Mouse (Mus musculus) neural tube, embryonic 13.5 days (tissue): ENCODE measurements around the gene Map4k4. TPM values are rescaled to one million over a fixed set of nuclear protein-coding genes. Genes with fewer than 3 reads are reported as not detected.

ENCODE experiments used
- ATAC-seq: fragments of 200-750 bp; cut with Nextera tagmentation; 2 replicates; pipeline ENCODE4 v1.8.0; 2017; ENCODE audit warnings: low read depth, mild to moderate bottlenecking, moderate TSS enrichment, moderate library complexity
- H3K27ac ChIP-seq: fragments of 300-500 bp; sonication (generic); replicated peaks from 2 replicates; pipeline ENCODE4 v1.5.1; 2015; ENCODE audit warnings: moderate library complexity, mild to moderate bottlenecking, inconsistent platforms
- H3K27me3 ChIP-seq: fragments of 300-500 bp; sonication (generic); 2 replicates; pipeline ENCODE4 v1.6.1; 2015; ENCODE audit warnings: mild to moderate bottlenecking, inconsistent platforms
- H3K36me3 ChIP-seq: fragments of 300-500 bp; sonication (generic); 2 replicates; pipeline ENCODE4 v1.6.1; 2015; ENCODE audit warnings: mild to moderate bottlenecking, inconsistent platforms
- H3K4me1 ChIP-seq: fragments of 300-500 bp; sonication (generic); replicated peaks from 2 replicates; pipeline ENCODE4 v1.6.1; 2015; ENCODE audit warnings: inconsistent platforms
- H3K4me2 ChIP-seq: fragments of 300-500 bp; sonication (generic); 2 replicates; pipeline ENCODE4 v1.6.1; 2015; ENCODE audit warnings: inconsistent platforms, mild to moderate bottlenecking, moderate library complexity
- H3K4me3 ChIP-seq: fragments of 300-500 bp; sonication (generic); 2 replicates; pipeline ENCODE4 v1.5.1; 2015; ENCODE audit warnings: mild to moderate bottlenecking, inconsistent platforms
- H3K9ac ChIP-seq: fragments of 300-500 bp; sonication (generic); 2 replicates; pipeline ENCODE4 v1.6.1; 2015; ENCODE audit warnings: moderate library complexity, mild to moderate bottlenecking, inconsistent platforms
- H3K9me3 ChIP-seq: fragments of 300-500 bp; sonication (generic); 2 replicates; pipeline ENCODE4 v1.6.1; 2016; ENCODE audit warnings: inconsistent platforms
- WGBS: fragments of 180-500 bp; shearing (Covaris S2); methylation state at CpG from one replicate; pipeline ENCODE4 v1.1.7; 2015; 5-methylcytosine and 5-hydroxymethylcytosine counted together
- polyA plus RNA-seq: library from polyadenylated mRNA; unstranded; fragments of >200 nt; fragmentation: Nextera tagmentation; extraction: Ambion mirVana; gene quantifications from 2 replicates; pipeline ENCODE4 v1.2.1, GENCODE M21; 2015

The Map4k4 gene
- polyA plus RNA-seq, 1 experiment from 2014 or later: 49.0 TPM

DNA sequence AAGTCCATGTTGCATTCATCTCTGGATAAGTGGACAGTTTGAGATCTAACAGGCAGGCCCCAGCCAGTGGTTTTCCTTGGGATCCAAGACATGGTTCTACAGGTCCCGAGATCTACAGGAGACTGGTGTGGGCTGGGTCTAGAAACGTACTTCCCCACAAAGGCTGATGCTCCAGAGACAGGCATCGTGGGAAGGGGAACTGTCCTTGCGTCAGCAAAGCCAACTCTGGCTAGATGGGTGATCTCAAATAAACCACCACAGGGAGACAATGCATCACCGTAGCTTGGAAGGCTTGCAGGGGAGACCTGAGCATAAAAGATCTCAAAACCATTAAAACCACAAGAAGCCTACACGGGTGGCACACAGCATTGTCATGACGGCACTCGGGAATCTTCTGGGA, 163.8 kb downstream of the Map4k4 start:
- Histone ChIP-seq H3K4me2 (no peak overlapping the region), H3K4me3 (no peak overlapping the region), H3K27ac (no peak overlapping the region), H3K9ac (no peak overlapping the region), H3K4me1 (peaks cover 17% of the 10 kb centered on the region; the same call in 1 of the 2 replicates), H3K27me3 (no peaks in the 10 kb centered on the region), H3K9me3 (no peaks in the 10 kb centered on the region), H3K36me3 (no peaks in the 10 kb centered on the region)
- 88% methylated on average over 8 of the region's 8 CpGs for WGBS
- no peak for ATAC-seq

GRCm38 (mm10) chr1:40072558-40072957, 171.8 kb downstream of the Map4k4 start:
- Histone ChIP-seq H3K36me3 (no peaks in the 10 kb centered on the region), H3K27ac (no peak overlapping the region), H3K9ac (no peak overlapping the region), H3K4me1 (no peaks in the 10 kb centered on the region), H3K9me3 (no peaks in the 10 kb centered on the region), H3K27me3 (no peaks in the 10 kb centered on the region), H3K4me3 (no peak overlapping the region), H3K4me2 (no peak overlapping the region)
- no peak for ATAC-seq
- WGBS: 87% methylated on average over 4 of the region's 4 CpGs

DNA sequence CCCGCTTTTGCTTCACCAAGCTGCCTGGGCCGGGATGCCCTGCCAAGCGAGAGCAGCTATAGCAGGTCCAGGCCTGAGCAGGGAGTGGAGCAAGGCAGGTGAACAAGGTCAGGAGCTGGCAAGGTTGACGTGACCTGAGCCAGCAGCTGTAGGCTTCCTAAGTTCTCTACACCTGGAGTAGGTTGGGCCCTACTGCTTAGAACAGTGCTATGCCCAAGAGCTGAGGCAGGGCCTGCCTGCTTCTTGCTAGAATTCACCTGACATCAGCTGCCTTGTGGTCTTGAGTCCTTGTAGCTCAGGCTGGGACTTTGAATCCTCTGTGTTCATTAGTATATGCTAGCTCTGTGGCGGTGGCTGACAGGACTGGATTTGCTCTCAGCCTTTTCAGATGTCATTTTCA, 173.1 kb downstream of the Map4k4 start, which contains the start of gene Il1r2:
TSS of gene Il1r2 (plus strand) at position 301 of the 400 bp plus-strand sequence.
- WGBS: 96% methylated on average over 5 of the region's 5 CpGs
- no peaks in the 10 kb centered on the region for H3K4me1 ChIP-seq
- no peak for ATAC-seq
- H3K27ac ChIP-seq: no peak within 1 kb of the TSS
- no peaks in the 10 kb centered on the region for H3K27me3 ChIP-seq
- no peaks in the 10 kb centered on the region for H3K9me3 ChIP-seq
- H3K4me2 ChIP-seq: no peak within 1 kb of the TSS
- H3K36me3 ChIP-seq: no peaks in the 10 kb centered on the region
- no peak within 1 kb of the TSS for H3K9ac ChIP-seq
- H3K4me3 ChIP-seq: no peak within 1 kb of the TSS

Other genes starting within 250 kb of the Map4k4 start
- 4.9 and 5.6 TPM in 2 replicates for gene Creg2, start 249.4 kb upstream of the Map4k4 start, polyA plus RNA-seq
- 0.48 and 0.71 TPM in 2 replicates for gene Rfx8, start 179.9 kb upstream of the Map4k4 start, polyA plus RNA-seq
- gene Gm3646, start 95.6 kb upstream of the Map4k4 start, polyA plus RNA-seq: not detected in 2 replicates
- 0.31 and 0.39 TPM in 2 replicates for gene Il1r2, start 173.2 kb downstream of the Map4k4 start, polyA plus RNA-seq